Mouse (Mus musculus) regulatory T cell (primary cell): ENCODE results near the gene Gm14781.
"Not testable (repeated sequence)": the region's sequence is repeated elsewhere in the genome, so short reads cannot be mapped to it uniquely, and the experiment has no call there.

Source experiments
- in situ Hi-C: fragments of 300-600 bp; cut with MboI, MseI; formaldehyde crosslinking; loops from one replicate; pipeline ENCODE4 v1.15.1; 2025; ENCODE audit warnings: high pct_unique_total_duplicates

Gene Gm14781

GRCm38 (mm10) chrX:91631894-91632293 is at the start of gene Gm14781:
Gene Gm14781 (plus strand): TSS chrX:91632194.
- in situ Hi-C loops: not testable (repeated sequence)

GRCm38 (mm10) chrX:91654964-91655575 is 23.1 kb downstream of the Gm14781 start:
- in situ Hi-C loops: not testable (repeated sequence)
